In the genomic region with DNA sequence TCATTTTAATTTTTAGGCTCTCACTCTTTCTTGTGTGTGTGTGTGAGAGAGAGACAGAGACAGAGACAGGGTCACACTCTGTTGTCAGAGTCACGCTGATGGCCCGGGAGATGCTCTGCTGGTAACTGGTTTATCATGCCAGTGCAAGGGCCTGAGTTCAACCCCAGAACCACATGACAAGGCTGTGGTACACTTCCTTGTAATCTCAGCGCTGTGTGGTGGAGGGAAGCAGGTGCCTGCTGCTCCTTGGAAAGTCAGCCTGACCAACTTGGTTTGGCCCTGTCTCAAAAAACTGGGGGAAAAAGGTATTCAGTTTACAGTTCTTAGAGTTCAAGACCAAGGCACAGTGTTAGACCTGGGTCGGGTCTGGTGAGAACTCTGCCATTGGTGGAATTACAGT, we compare ENCODE assay signal across 20 mouse cellular contexts. TPM values are rescaled to one million over a fixed set of nuclear protein-coding genes. Genes with fewer than 3 reads are reported as not detected.
A peak's percentile ranks its signal among the peaks of the same experiment; 100 is the strongest.
DNase-seq lines count a peak whose midpoint lies in the region; ATAC-seq and TF ChIP-seq lines count a peak whose summit lies in the region.
"Had no signal": no experiment of that assay in that cellular context is flagged by ENCODE, and none has a peak within 500 bp of the region (broad histone marks: within the 10 kb centered on the region; RNA-seq: fewer than 3 reads in every experiment).

No protein-coding gene starts in this region.

- no peak overlapping the region for H3K4me3 ChIP-seq in MEL (ENCODE audit: control insufficient read depth in 1 of 2, insufficient read depth in 1 of 2, low read depth in 2 of 2, low read length in 2 of 2)
- no peak overlapping the region for H3K4me3 ChIP-seq in small intestine, adult 2 months (ENCODE audit: low read depth, low read length)
- H3K4me3 ChIP-seq in heart, embryonic 10.5 days = no peak overlapping the region
- H3K4me3 ChIP-seq in hindbrain, embryonic 11.5 days (ENCODE audit: low read depth, low read length) = no peak overlapping the region
- H3K4me3 ChIP-seq: embryonic facial prominence, embryonic 12.5 days; forebrain, embryonic 15.5 days; heart, embryonic 15.5 days; hindbrain, embryonic 10.5 days; hindbrain, embryonic 15.5 days had no signal

- TF ChIP-seq POLR2A in MEL (IDR thresholded peaks at IDR 0.05; ENCODE audit: control insufficient read depth in 1 of 2, insufficient read depth in 1 of 2, low read depth in 1 of 2, low read length in 2 of 2, poor library complexity in 1 of 2) = no peak
- no peak for TF ChIP-seq POLR2A in small intestine, adult 2 months (IDR thresholded peaks at IDR 0.05; ENCODE audit: low read depth, low read length)

- peak overlapping the region; percentile 82 for H3K27ac ChIP-seq in MEL (ENCODE audit: control insufficient read depth, low read depth, low read length)
- 0 out of 2 replicates have a peak overlapping the region, but pooled peaks have one; percentile 3 for H3K27ac ChIP-seq in small intestine, adult 2 months (ENCODE audit: insufficient read depth, low read depth, low read length)
- no peak overlapping the region for H3K27ac ChIP-seq in heart, embryonic 10.5 days
- no peak overlapping the region for H3K27ac ChIP-seq in hindbrain, embryonic 11.5 days (ENCODE audit: low read depth, low read length)
- H3K27ac ChIP-seq: embryonic facial prominence, embryonic 12.5 days; forebrain, embryonic 15.5 days; heart, embryonic 15.5 days; hindbrain, embryonic 10.5 days; hindbrain, embryonic 15.5 days had no signal

- peaks cover 21 to 53% of the 10 kb centered on the region in 2 experiments for H3K4me1 ChIP-seq in MEL (ENCODE audit: control insufficient read depth in 1 of 2, insufficient read depth in 2 of 2, low read length in 2 of 2)
- H3K4me1 ChIP-seq in small intestine, adult 2 months (ENCODE audit: control insufficient read depth, insufficient read depth, insufficient read length, low read length) = peaks cover 21% of the 10 kb centered on the region
- peaks cover 5% of the 10 kb centered on the region for H3K4me1 ChIP-seq in heart, embryonic 10.5 days
- H3K4me1 ChIP-seq in hindbrain, embryonic 11.5 days (replicated peaks; ENCODE audit: control insufficient read depth, insufficient read depth, low read length) = no peaks in the 10 kb centered on the region
- H3K4me1 ChIP-seq: embryonic facial prominence, embryonic 12.5 days had no signal

- DNase-seq in 416B (ENCODE audit: low read depth) (peak; percentile 53), MEL (ENCODE audit: low read depth, low spot score) (peak; percentile 60)
- DNase-seq in heart, embryonic 10.5 days (ENCODE audit: low spot score) = no peak
- DNase-seq in hindbrain, embryonic 11.5 days (ENCODE audit: low spot score) = no peak
- DNase-seq: adrenal gland, postnatal 10 days; cerebellum, adult 11 months; cerebellum, adult 8-10 months; gastrocnemius, postnatal 10 days; heart, adult 18-20 months; heart, postnatal 14 days had no signal

- no peak overlapping the region for H3K4me2 ChIP-seq in hindbrain, embryonic 11.5 days (replicated peaks; ENCODE audit: low read depth, low read length)
- H3K4me2 ChIP-seq: embryonic facial prominence, embryonic 12.5 days; forebrain, embryonic 15.5 days; heart, embryonic 11.5 days; heart, embryonic 15.5 days; hindbrain, embryonic 15.5 days had no signal

- H3K9me3 ChIP-seq in MEL (replicated peaks; ENCODE audit: insufficient read depth, low read length) = no peaks in the 10 kb centered on the region
- H3K9me3 ChIP-seq in heart, embryonic 10.5 days = no peaks in the 10 kb centered on the region
- H3K9me3 ChIP-seq in hindbrain, embryonic 11.5 days (ENCODE audit: control insufficient read depth, low read length) = no peaks in the 10 kb centered on the region
- H3K9me3 ChIP-seq: embryonic facial prominence, embryonic 12.5 days; heart, embryonic 15.5 days; hindbrain, embryonic 15.5 days had no signal

- H3K79me2 ChIP-seq in MEL (ENCODE audit: control insufficient read depth, insufficient read depth, low read length, poor library complexity) = no peaks in the 10 kb centered on the region

- peak; percentile 50 for ATAC-seq in megakaryocyte progenitor cell, adult 5-6 weeks (replicated peaks; ENCODE audit: poor library complexity)
- no peak for ATAC-seq in hindbrain, embryonic 11.5 days (ENCODE audit: low FRiP score)
- ATAC-seq: CD4-positive, CD25-positive, alpha-beta regulatory T cell, adult 4 months; forebrain, embryonic 15.5 days had no signal

- 69% methylated on average over 4 of the region's 4 CpGs for WGBS in small intestine, adult 2 months
- WGBS in heart, embryonic 10.5 days = 86% methylated on average over 4 of the region's 4 CpGs
- WGBS in hindbrain, embryonic 11.5 days = 90% methylated on average over 4 of the region's 4 CpGs

- TF ChIP-seq CTCF in MEL (IDR thresholded peaks at IDR 0.05 in 2 of 3, conservative IDR thresholded peaks at IDR 0.05 in 1 of 3; ENCODE audit: control insufficient read depth in 1 of 3, insufficient read depth in 1 of 3, low read depth in 2 of 3, low read length in 3 of 3, poor library complexity in 1 of 3, severe bottlenecking in 1 of 3) = no peak
- no peak for TF ChIP-seq CTCF in small intestine, adult 2 months (IDR thresholded peaks at IDR 0.05; ENCODE audit: extremely low read depth, insufficient read length, insufficient replicate concordance, low read depth, low read length)

- H3K9ac ChIP-seq in MEL (ENCODE audit: control insufficient read depth, low read depth, low read length, poor library complexity, severe bottlenecking) = no peak overlapping the region
- no peak overlapping the region for H3K9ac ChIP-seq in hindbrain, embryonic 11.5 days (ENCODE audit: low read depth, low read length)
- H3K9ac ChIP-seq: embryonic facial prominence, embryonic 12.5 days; forebrain, embryonic 15.5 days; heart, embryonic 15.5 days; hindbrain, embryonic 15.5 days had no signal

- peaks cover 0 to 29% of the 10 kb centered on the region in 2 experiments; a peak in 2 of 4 replicates for H3K36me3 ChIP-seq in MEL (ENCODE audit: control insufficient read depth in 1 of 2, insufficient read depth in 2 of 2, low read length in 2 of 2)
- no peaks in the 10 kb centered on the region for H3K36me3 ChIP-seq in small intestine, adult 2 months (ENCODE audit: control insufficient read depth, insufficient read depth, low read length)
- H3K36me3 ChIP-seq in heart, embryonic 10.5 days = no peaks in the 10 kb centered on the region
- H3K36me3 ChIP-seq in hindbrain, embryonic 11.5 days (ENCODE audit: control insufficient read depth, insufficient read depth, low read length) = no peaks in the 10 kb centered on the region
- H3K36me3 ChIP-seq: embryonic facial prominence, embryonic 12.5 days; forebrain, embryonic 15.5 days; G1E; heart, embryonic 15.5 days; hindbrain, embryonic 10.5 days; hindbrain, embryonic 15.5 days had no signal

- TF ChIP-seq RAD21 in MEL (IDR thresholded peaks at IDR 0.05; ENCODE audit: low read depth, low read length) = no peak

- no peaks in the 10 kb centered on the region for H3K27me3 ChIP-seq in MEL (ENCODE audit: control insufficient read depth in 1 of 2, insufficient read depth in 2 of 2, low read length in 2 of 2)
- H3K27me3 ChIP-seq in small intestine, adult 2 months (ENCODE audit: control insufficient read depth, insufficient read depth, low read length) = no peaks in the 10 kb centered on the region
- H3K27me3 ChIP-seq in heart, embryonic 10.5 days (ENCODE audit: insufficient read depth, poor library complexity, severe bottlenecking) = no peaks in the 10 kb centered on the region
- no peaks in the 10 kb centered on the region; the same call in 1 of the 2 replicates for H3K27me3 ChIP-seq in hindbrain, embryonic 11.5 days (ENCODE audit: control insufficient read depth, insufficient read depth, low read length)
- H3K27me3 ChIP-seq: embryonic facial prominence, embryonic 12.5 days; forebrain, embryonic 15.5 days; heart, embryonic 15.5 days; hindbrain, embryonic 15.5 days had no signal

- peak; percentile 58 to 74 for TF ChIP-seq EP300 in MEL (IDR thresholded peaks at IDR 0.05; ENCODE audit: low read depth in 1 of 2, low read length in 2 of 2)

TF ChIP-seq in MEL, 35 proteins besides CTCF, POLR2A, EP300 and RAD21 (continues in another document):
- TF ChIP-seq ZMIZ1 (IDR thresholded peaks at IDR 0.05; ENCODE audit: low read depth, low read length) (no peak), TAL1 (IDR thresholded peaks at IDR 0.05; ENCODE audit: low read length) (peak; percentile 49; the same call in 1 of the 2 replicates), TCF12 (IDR thresholded peaks at IDR 0.05; ENCODE audit: low read depth, low read length) (peak; percentile 71), JUND (IDR thresholded peaks at IDR 0.05; ENCODE audit: low read depth, low read length) (no peak), MEF2A (IDR thresholded peaks at IDR 0.05; ENCODE audit: extremely low read depth, insufficient replicate concordance, low read depth, low read length, poor library complexity, severe bottlenecking) (no peak), MYB (IDR thresholded peaks at IDR 0.05; ENCODE audit: low read depth, low read length) (no peak), TBP (IDR thresholded peaks at IDR 0.05; ENCODE audit: low read depth, low read length) (no peak), E2F4 (IDR thresholded peaks at IDR 0.05; ENCODE audit: borderline replicate concordance, low read depth, low read length) (no peak), MAX (IDR thresholded peaks at IDR 0.05; ENCODE audit: low read length) (no peak), RCOR1 (IDR thresholded peaks at IDR 0.05; ENCODE audit: low read depth, low read length) (peak; percentile 89), ZC3H11A (IDR thresholded peaks at IDR 0.05; ENCODE audit: low read depth, low read length) (no peak)

RNA-seq across cellular contexts. Expression of gene Adgre5, which starts 26.3 kb away (rescaled TPM):
- 16.1 and 18.5 TPM in 2 replicates for total RNA-seq in MEL (2012; rRNA removed)
- polyA plus RNA-seq in MEL (2012; ENCODE audit: insufficient read depth in 1 of 2, insufficient read length in 2 of 2, low read depth in 1 of 2, low replicate concordance in 2 of 2, missing spikeins in 1 of 2) = 10 to 100 TPM in 1 of 2 experiments, not detected in 1; 21.4 TPM
- total RNA-seq in megakaryocyte progenitor cell, adult 5-6 weeks (2015) = 27.1 and 29.1 TPM in 2 replicates
- total RNA-seq in megakaryocyte progenitor cell, adult 5-6 weeks (2017) = 19.8 and 30.2 TPM in 2 replicates
- 23.7 and 43.2 TPM in 2 replicates for polyA plus RNA-seq in small intestine, adult 2 months (2012; rRNA removed)
- polyA plus RNA-seq in heart, embryonic 10.5 days (2016; fragmentation: Nextera tagmentation; extraction: Ambion mirVana) = 11.8 and 17.1 TPM in 2 replicates
- polyA plus RNA-seq in hindbrain, embryonic 11.5 days (2014; fragmentation: Nextera tagmentation; extraction: Ambion mirVana) = 13.0 and 13.8 TPM in 2 replicates

RNA-seq across cellular contexts. Expression of gene Ddx39, which starts 52.5 kb away (rescaled TPM):
- total RNA-seq in MEL (2012; rRNA removed) = 279 and 361 TPM in 2 replicates
- 100 to 1,000 TPM; 272 to 304 TPM for polyA plus RNA-seq in MEL (2012; ENCODE audit: insufficient read depth in 1 of 2, insufficient read length in 2 of 2, low read depth in 1 of 2, low replicate concordance in 2 of 2, missing spikeins in 1 of 2)
- total RNA-seq in megakaryocyte progenitor cell, adult 5-6 weeks (2015) = 119 and 139 TPM in 2 replicates
- 121 and 131 TPM in 2 replicates for total RNA-seq in megakaryocyte progenitor cell, adult 5-6 weeks (2017)
- 26.5 and 39.2 TPM in 2 replicates for polyA plus RNA-seq in small intestine, adult 2 months (2012; rRNA removed)
- polyA plus RNA-seq in heart, embryonic 10.5 days (2016; fragmentation: Nextera tagmentation; extraction: Ambion mirVana) = 221 and 253 TPM in 2 replicates
- 187 and 205 TPM in 2 replicates for polyA plus RNA-seq in hindbrain, embryonic 11.5 days (2014; fragmentation: Nextera tagmentation; extraction: Ambion mirVana)

Comparison
In these comparisons a context has a peak if more than half of its experiments do, and no peak if none do; other contexts are left out.
1. DNase-seq: peak in 416B (single experiment) and MEL (single experiment); none in heart, embryonic 10.5 days (single experiment) and hindbrain, embryonic 11.5 days (single experiment).
2. H3K27ac ChIP-seq: peak in MEL (single experiment) and small intestine, adult 2 months (single experiment); none in heart, embryonic 10.5 days (single experiment) and hindbrain, embryonic 11.5 days (single experiment).